Mouse (Mus musculus) MEL-GATA-1-ER (cell line): Measurements from ENCODE around the gene Tlx2.

Experiments
- DNase-seq: peaks from one replicate; pipeline ENCODE4 v3.0.0-alpha.2; 2012; ENCODE audit warnings: low read depth; ENCODE audit errors: extremely low read depth

Tlx2 gene

DNA sequence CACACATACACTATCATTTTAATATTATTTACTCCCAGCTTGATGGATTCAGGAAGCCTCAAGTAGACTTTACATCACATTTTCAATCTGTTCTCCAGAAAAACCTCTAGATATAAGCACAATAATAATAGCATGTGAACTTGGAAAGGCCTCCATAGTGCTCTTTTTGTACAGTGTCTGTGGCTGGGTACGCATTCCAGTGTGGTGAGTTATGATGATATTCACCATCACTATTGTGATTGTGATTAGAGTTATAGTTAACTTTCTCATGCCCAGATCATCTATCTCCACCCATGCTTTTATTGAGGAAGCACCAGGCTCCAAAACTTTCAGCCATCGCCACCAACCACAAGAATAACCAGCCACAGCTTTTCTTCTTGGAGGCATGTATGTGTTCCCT, 46.3 kb downstream of the Tlx2 start:
- DNase-seq = no peak

DNA sequence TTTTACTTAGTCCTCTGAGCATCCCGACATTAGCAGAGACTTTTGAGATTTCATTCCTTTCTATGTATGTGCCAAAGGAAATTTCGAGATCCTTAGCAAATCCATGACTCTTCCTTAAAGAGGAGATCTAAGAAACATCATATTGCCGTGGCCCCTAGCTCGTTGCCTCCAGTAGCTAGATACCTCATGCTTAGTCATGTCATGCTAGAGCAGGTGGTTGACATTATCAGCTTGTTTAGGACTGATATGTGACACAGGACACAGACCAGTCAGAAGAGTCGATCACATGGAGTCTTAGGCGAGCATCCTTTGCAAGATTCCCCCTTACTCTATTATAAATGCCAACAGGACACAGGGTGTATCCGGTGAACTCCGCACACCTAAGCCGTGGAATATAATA, 47.1 kb downstream of the Tlx2 start:
- DNase-seq = no peak

DNA sequence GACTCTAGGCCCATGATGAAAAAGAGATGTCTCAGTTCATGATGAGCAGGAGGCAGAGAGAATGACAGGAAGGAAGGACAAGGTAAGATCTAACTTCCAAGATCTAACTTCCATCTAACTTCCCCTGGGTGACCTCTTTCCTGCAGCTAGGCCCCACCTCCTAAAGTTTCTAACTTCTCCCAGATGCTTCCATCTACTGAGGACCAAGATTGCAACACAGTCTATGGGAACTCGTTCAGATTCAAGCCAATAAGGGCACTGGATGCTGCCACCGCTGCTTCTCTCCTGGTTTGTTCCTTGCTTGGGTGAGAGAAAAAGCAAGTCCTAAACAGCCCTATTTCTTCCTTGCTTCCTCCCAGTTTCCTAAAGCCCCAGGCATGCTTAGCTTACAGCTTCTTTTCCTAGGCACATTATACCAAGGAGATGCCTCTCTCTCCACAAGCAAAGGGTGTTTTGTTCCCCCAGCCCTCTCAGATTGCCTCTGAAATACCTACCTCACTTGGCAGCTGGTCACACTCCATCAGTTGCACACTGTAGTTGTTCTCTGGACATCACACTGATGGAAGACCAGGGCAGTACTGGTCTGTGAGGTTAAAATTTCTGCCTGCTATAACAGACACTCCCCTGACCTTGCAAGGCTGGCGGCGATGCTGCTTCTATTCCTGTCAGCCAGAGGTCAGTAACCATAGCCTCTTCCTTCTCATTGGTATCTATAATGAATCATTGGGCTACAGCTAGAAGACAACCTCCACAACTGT, 49.1 kb downstream of the Tlx2 start:
- DNase-seq = no peak

DNA sequence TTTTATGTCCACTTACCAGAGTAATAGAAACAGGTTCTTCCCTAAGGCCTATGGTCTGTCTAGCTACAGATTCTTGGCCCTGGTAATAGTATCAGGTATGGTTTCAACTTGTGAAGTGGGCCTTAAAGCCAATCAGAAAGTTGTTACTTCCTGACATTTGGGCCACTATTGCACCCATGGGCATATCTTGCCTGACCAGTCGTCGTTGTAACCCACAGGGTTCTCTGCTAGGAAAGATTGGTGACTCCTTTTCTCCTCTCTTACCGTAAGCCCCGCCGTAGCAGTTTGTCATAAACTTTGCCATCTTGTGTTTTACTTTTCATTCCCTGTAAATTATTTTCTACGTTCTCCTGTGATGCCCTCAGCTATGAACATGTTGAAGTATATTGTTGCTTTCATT, 50.0 kb downstream of the Tlx2 start:
- no peak for DNase-seq

DNA sequence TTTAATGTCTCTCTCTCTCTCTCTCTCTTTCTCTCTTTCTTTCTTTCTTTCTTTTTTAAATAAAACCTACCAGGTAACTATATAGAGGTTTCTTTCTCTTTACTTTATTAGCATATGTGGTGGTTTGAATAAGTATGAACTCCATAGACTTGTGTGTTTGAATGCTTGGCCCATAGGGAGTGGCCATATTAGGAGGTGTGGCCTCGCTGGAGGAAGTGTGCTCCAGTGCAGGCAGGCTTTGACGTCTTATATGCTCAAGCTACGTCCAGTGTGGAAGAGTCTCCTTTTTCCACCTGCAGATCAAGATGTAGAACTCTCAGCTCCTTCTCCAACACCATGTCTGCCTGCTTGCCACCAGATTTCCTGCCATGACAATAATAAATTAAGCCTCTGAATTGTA, 51.0 kb downstream of the Tlx2 start:
- no peak for DNase-seq
